Mouse (Mus musculus): ENCODE measurements around the gene Siah1a.

GRCm38 (mm10) chr8:86730303-86730702 lies 15.4 kb downstream of the Siah1a start:
- no peak for TF ChIP-seq POLR2A (IDR thresholded peaks at IDR 0.05; ENCODE audit: low read depth, low read length)
- no peak for TF ChIP-seq CTCF (conservative IDR thresholded peaks at IDR 0.05; ENCODE audit: insufficient read depth, insufficient read length, low read depth, low read length)

Measured in kidney, adult 2 months (tissue).